Mouse (Mus musculus): Measurements from ENCODE around the gene Ncln. TPM values are rescaled to one million over a fixed set of nuclear protein-coding genes. Genes with fewer than 3 reads are reported as not detected.

Ncln gene
- polyA plus RNA-seq (2015; fragmentation: Nextera tagmentation; extraction: Ambion mirVana), result 94.0 and 95.1 TPM in 2 replicates

- Histone ChIP-seq H3K27me3 (no peaks in the 10 kb centered on the region), H3K4me2 (peak within 1 kb of the TSS; percentile 95), H3K9me3 (no peaks in the 10 kb centered on the region), H3K27ac (peak within 1 kb of the TSS; percentile 85), H3K4me1 (peaks cover 37% of the 10 kb centered on the region), H3K36me3 (peaks cover 26% of the 10 kb centered on the region), H3K9ac (peak within 1 kb of the TSS; percentile 87), H3K4me3 (peak within 1 kb of the TSS; percentile 90)
- WGBS, result under 1% methylated on average over 45 of the region's 45 CpGs
- peak; percentile 93 for ATAC-seq (ENCODE audit: insufficient number of reproducible peaks, low FRiP score, low TSS enrichment, low read depth)
Measured at GRCm38 (mm10) chr10:81496264-81496901, at the start of gene Ncln. Ncln (minus strand) TSS chr10:81496392.

GRCm38 (mm10) chr10:81545161-81545747 lies 49.1 kb upstream of the Ncln start, which contains the start of gene Gna11:
Gna11 (minus strand) TSS chr10:81545190.
- peak within 1 kb of the TSS; percentile 86 for H3K27ac ChIP-seq
- ATAC-seq (ENCODE audit: insufficient number of reproducible peaks, low FRiP score, low TSS enrichment, low read depth), result peak; percentile 96
- H3K9ac ChIP-seq, result peak within 1 kb of the TSS; percentile 99
- H3K4me2 ChIP-seq, result peak within 1 kb of the TSS; percentile 89
- H3K36me3 ChIP-seq, result peaks cover 6% of the 10 kb centered on the region; the same call in 1 of the 2 replicates
- no peaks in the 10 kb centered on the region for H3K27me3 ChIP-seq
- peak within 1 kb of the TSS; percentile 98 for H3K4me3 ChIP-seq
- H3K4me1 ChIP-seq, result peaks cover 36% of the 10 kb centered on the region
- no peaks in the 10 kb centered on the region for H3K9me3 ChIP-seq
- WGBS, result 1% methylated on average over 59 of the region's 59 CpGs

- Histone ChIP-seq H3K9ac (peak overlapping the region; percentile 99), H3K36me3 (peaks cover 10% of the 10 kb centered on the region), H3K4me2 (peak overlapping the region; percentile 89), H3K4me1 (peaks cover 39% of the 10 kb centered on the region), H3K27me3 (no peaks in the 10 kb centered on the region), H3K4me3 (peak overlapping the region; percentile 98), H3K27ac (peak overlapping the region; percentile 81), H3K9me3 (no peaks in the 10 kb centered on the region)
- under 1% methylated on average over 93 of the region's 93 CpGs for WGBS
- ATAC-seq (ENCODE audit: insufficient number of reproducible peaks, low FRiP score, low TSS enrichment, low read depth), result peak; percentile 4; the same call in 1 of the 2 replicates
Measured at GRCm38 (mm10) chr10:81544296-81545160, 48.3 kb upstream of the Ncln start.

GRCm38 (mm10) chr10:81543633-81544032 lies 47.4 kb upstream of the Ncln start:
- WGBS, result 68% methylated on average over 1 of the region's 1 CpGs
- no peak overlapping the region for H3K27ac ChIP-seq
- peak overlapping the region; percentile 98 for H3K4me3 ChIP-seq
- peaks cover 14% of the 10 kb centered on the region for H3K36me3 ChIP-seq
- H3K9ac ChIP-seq, result peak overlapping the region; percentile 99
- no peaks in the 10 kb centered on the region for H3K9me3 ChIP-seq
- H3K4me2 ChIP-seq, result peak overlapping the region; percentile 89
- no peaks in the 10 kb centered on the region for H3K27me3 ChIP-seq
- no peak for ATAC-seq (ENCODE audit: insufficient number of reproducible peaks, low FRiP score, low TSS enrichment, low read depth)
- peaks cover 39% of the 10 kb centered on the region for H3K4me1 ChIP-seq

- H3K4me1 ChIP-seq, result peaks cover 39% of the 10 kb centered on the region
- H3K27me3 ChIP-seq, result no peaks in the 10 kb centered on the region
- H3K27ac ChIP-seq, result no peak overlapping the region
- peak overlapping the region; percentile 99 for H3K9ac ChIP-seq
- no peaks in the 10 kb centered on the region for H3K9me3 ChIP-seq
- peak overlapping the region; percentile 89 for H3K4me2 ChIP-seq
- H3K4me3 ChIP-seq, result peak overlapping the region; percentile 98
- 66% methylated on average over 7 of the region's 7 CpGs for WGBS
- no peak for ATAC-seq (ENCODE audit: insufficient number of reproducible peaks, low FRiP score, low TSS enrichment, low read depth)
- peaks cover 18% of the 10 kb centered on the region for H3K36me3 ChIP-seq
Measured at GRCm38 (mm10) chr10:81542727-81543460, 46.7 kb upstream of the Ncln start.

- H3K4me2 ChIP-seq, result no peak overlapping the region
Measured at GRCm38 (mm10) chr10:81541803-81542202, 45.6 kb upstream of the Ncln start.

GRCm38 (mm10) chr10:81541363-81541762 lies 45.2 kb upstream of the Ncln start:
- H3K4me3 ChIP-seq, result no peak overlapping the region
- no peaks in the 10 kb centered on the region for H3K9me3 ChIP-seq
- no peak overlapping the region for H3K9ac ChIP-seq
- H3K27me3 ChIP-seq, result no peaks in the 10 kb centered on the region
- H3K4me1 ChIP-seq, result peaks cover 39% of the 10 kb centered on the region
- ATAC-seq (ENCODE audit: insufficient number of reproducible peaks, low FRiP score, low TSS enrichment, low read depth), result no peak
- H3K36me3 ChIP-seq, result peaks cover 24% of the 10 kb centered on the region
- WGBS, result 86% methylated on average over 5 of the region's 5 CpGs
- no peak overlapping the region for H3K27ac ChIP-seq
- no peak overlapping the region for H3K4me2 ChIP-seq

More at GRCm38 (mm10) chr10:81541803-81542202, 45.6 kb upstream of the Ncln start:
- no peak for ATAC-seq (ENCODE audit: insufficient number of reproducible peaks, low FRiP score, low TSS enrichment, low read depth)
- H3K27me3 ChIP-seq, result no peaks in the 10 kb centered on the region
- no peak overlapping the region for H3K4me3 ChIP-seq
- peaks cover 22% of the 10 kb centered on the region for H3K36me3 ChIP-seq
- H3K9ac ChIP-seq, result no peak overlapping the region
- peaks cover 39% of the 10 kb centered on the region for H3K4me1 ChIP-seq
- WGBS, result 83% methylated on average over 10 of the region's 10 CpGs
- no peak overlapping the region for H3K27ac ChIP-seq
- no peaks in the 10 kb centered on the region for H3K9me3 ChIP-seq

- no peak for ATAC-seq (ENCODE audit: insufficient number of reproducible peaks, low FRiP score, low TSS enrichment, low read depth)
- Histone ChIP-seq H3K9me3 (no peaks in the 10 kb centered on the region), H3K4me3 (no peak overlapping the region), H3K4me2 (no peak overlapping the region), H3K36me3 (peaks cover 36% of the 10 kb centered on the region), H3K9ac (no peak overlapping the region), H3K4me1 (peaks cover 27% of the 10 kb centered on the region), H3K27ac (no peak overlapping the region), H3K27me3 (no peaks in the 10 kb centered on the region)
- WGBS, result 80% methylated on average over 3 of the region's 3 CpGs
Measured at GRCm38 (mm10) chr10:81538321-81539048, 42.3 kb upstream of the Ncln start.

- H3K36me3 ChIP-seq, result peaks cover 46% of the 10 kb centered on the region
- no peak overlapping the region for H3K4me3 ChIP-seq
- H3K4me2 ChIP-seq, result no peak overlapping the region
- no peak for ATAC-seq (ENCODE audit: insufficient number of reproducible peaks, low FRiP score, low TSS enrichment, low read depth)
- peaks cover 16% of the 10 kb centered on the region for H3K4me1 ChIP-seq
- WGBS, result 77% methylated on average over 2 of the region's 2 CpGs
- no peaks in the 10 kb centered on the region for H3K27me3 ChIP-seq
- H3K27ac ChIP-seq, result no peak overlapping the region
- H3K9ac ChIP-seq, result no peak overlapping the region
- H3K9me3 ChIP-seq, result no peaks in the 10 kb centered on the region
Measured at GRCm38 (mm10) chr10:81537429-81537828, 41.2 kb upstream of the Ncln start.

GRCm38 (mm10) chr10:81536734-81537133 lies 40.5 kb upstream of the Ncln start:
- no peak overlapping the region for H3K27ac ChIP-seq
- no peaks in the 10 kb centered on the region for H3K27me3 ChIP-seq
- H3K9ac ChIP-seq, result no peak overlapping the region
- no peak overlapping the region for H3K4me2 ChIP-seq
- no peaks in the 10 kb centered on the region for H3K9me3 ChIP-seq
- H3K4me1 ChIP-seq, result peaks cover 9% of the 10 kb centered on the region
- peaks cover 52% of the 10 kb centered on the region for H3K36me3 ChIP-seq
- no peak overlapping the region for H3K4me3 ChIP-seq
- no peak for ATAC-seq (ENCODE audit: insufficient number of reproducible peaks, low FRiP score, low TSS enrichment, low read depth)
- 75% methylated on average over 6 of the region's 6 CpGs for WGBS

GRCm38 (mm10) chr10:81534826-81535225 lies 38.6 kb upstream of the Ncln start:
- Histone ChIP-seq H3K9ac (no peak overlapping the region), H3K36me3 (peaks cover 64% of the 10 kb centered on the region), H3K4me3 (no peak overlapping the region), H3K27me3 (no peaks in the 10 kb centered on the region), H3K4me1 (no peaks in the 10 kb centered on the region), H3K27ac (no peak overlapping the region), H3K4me2 (no peak overlapping the region), H3K9me3 (no peaks in the 10 kb centered on the region)
- 56% methylated on average over 16 of the region's 16 CpGs for WGBS
- no peak for ATAC-seq (ENCODE audit: insufficient number of reproducible peaks, low FRiP score, low TSS enrichment, low read depth)
